Mouse (Mus musculus) bone marrow macrophage, adult 2 months (primary cell): ENCODE results near the gene Magea3. TPM values are rescaled to one million over a fixed set of nuclear protein-coding genes. Genes with fewer than 3 reads are reported as not detected.
"Not testable (repeated sequence)": the region's sequence is repeated elsewhere in the genome, so short reads cannot be mapped to it uniquely, and the experiment has no call there.

Source experiments
- H3K27ac ChIP-seq: 2 replicates; pipeline ENCODE4 v1.5.1; 2012; ENCODE audit warnings: low read depth, low read length; ENCODE audit not compliant: insufficient read depth
- H3K4me1 ChIP-seq: 2 replicates; pipeline ENCODE4 v1.6.1; 2012; ENCODE audit warnings: low read length; ENCODE audit not compliant: control insufficient read depth, insufficient read depth
- H3K4me3 ChIP-seq: 2 replicates; pipeline ENCODE4 v1.5.1; 2012; ENCODE audit warnings: mild to moderate bottlenecking, low read length, moderate library complexity; ENCODE audit not compliant: insufficient read depth
- polyA plus RNA-seq: library from polyadenylated mRNA; stranded (reverse); fragments of >200 nt; gene quantifications from 2 replicates; pipeline ENCODE4 v1.2.4, GENCODE M21; 2012; ENCODE audit not compliant: missing spikeins, insufficient read depth, insufficient read length

Gene Magea3
- polyA plus RNA-seq: not detected in 2 replicates

DNA sequence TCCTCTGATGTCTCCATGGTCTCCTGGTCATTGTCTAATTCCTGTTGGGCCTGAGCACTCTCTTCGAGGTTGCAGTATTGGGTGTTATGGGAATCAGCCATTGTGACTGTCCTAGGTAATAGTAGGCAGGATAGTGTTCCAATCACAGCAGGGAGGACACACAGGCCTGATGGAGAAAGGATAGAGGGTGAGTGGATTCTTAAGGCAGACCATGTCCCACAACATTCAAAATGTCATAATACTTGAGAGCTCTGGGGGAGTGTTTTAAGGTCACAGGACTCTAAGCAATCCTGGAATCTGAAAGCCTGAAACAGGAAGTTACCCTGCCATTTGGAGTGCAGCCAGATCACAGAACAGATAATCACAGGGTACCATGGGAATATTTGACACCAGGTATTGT lies at the start of gene Magea3:
Gene Magea3 (minus strand): TSS at position 101 of the 400 bp plus-strand sequence.
- not testable (repeated sequence) for H3K4me3 ChIP-seq, H3K4me1 ChIP-seq, H3K27ac ChIP-seq

DNA sequence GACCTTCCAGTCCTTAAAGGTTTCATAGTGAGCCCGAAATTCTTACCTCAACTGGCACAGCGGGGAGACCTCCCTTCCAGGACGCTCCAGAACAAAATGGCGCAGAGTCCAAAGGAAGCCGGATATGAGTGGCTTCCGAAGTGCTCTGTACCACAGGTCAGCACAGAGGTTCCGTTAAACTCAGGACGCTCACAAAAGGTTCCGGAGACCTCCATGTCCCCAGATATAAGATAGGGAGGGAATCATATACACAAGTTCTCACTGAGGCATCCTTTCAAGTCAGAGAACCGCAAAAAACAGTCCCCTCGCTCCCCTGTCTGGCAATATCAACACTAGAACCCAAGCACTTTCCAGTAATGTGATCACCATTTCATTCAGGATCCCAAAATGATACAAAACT lies 46.4 kb upstream of the Magea3 start, which contains the start of gene Magea8:
Gene Magea8 (minus strand): TSS at position 101 of the 400 bp plus-strand sequence.
- not testable (repeated sequence) for H3K4me1 ChIP-seq, H3K27ac ChIP-seq, H3K4me3 ChIP-seq

DNA sequence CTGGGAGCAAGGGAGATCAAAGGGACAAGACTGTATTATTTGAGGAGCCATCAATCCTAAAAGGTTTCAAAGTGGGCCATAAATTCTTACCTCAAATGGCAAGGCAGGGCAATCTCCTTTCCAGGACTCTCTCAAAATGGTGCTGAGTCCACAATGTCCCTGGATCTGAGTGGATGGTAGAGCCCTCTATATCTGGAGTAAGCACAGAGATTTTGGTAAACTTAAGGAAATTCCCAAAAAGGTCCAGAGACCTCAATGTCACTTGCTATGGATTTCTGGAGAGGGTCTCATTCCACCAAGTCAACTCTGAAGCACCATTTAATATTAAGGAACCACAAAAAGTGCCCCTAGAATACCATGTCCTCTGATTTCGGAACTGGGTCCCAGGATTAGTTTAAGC lies 13.4 kb downstream of the Magea3 start, which contains the start of gene Magea6:
Gene Magea6 (minus strand): TSS at position 101 of the 400 bp plus-strand sequence.
- not testable (repeated sequence) for H3K4me3 ChIP-seq, H3K4me1 ChIP-seq, H3K27ac ChIP-seq

Other genes starting within 250 kb of the Magea3 start
- gene Cldn34b1, start 59.2 kb downstream of the Magea3 start, polyA plus RNA-seq: not detected in 2 replicates
- gene Magea6, start 13.5 kb downstream of the Magea3 start, polyA plus RNA-seq: not detected in 2 replicates
- not detected in 2 replicates for gene Magea8, start 46.3 kb upstream of the Magea3 start, polyA plus RNA-seq
- not detected in 2 replicates for gene Magea5, start 113.6 kb upstream of the Magea3 start, polyA plus RNA-seq
- gene Magea1, start 140.3 kb upstream of the Magea3 start, polyA plus RNA-seq: not detected in 2 replicates
- not detected in 2 replicates for gene Magea2, start 144.2 kb upstream of the Magea3 start, polyA plus RNA-seq
- gene Cldn34b2, start 178.9 kb upstream of the Magea3 start, polyA plus RNA-seq: not detected in 2 replicates